24 mouse cellular contexts compared by ENCODE assay signal in the genomic region with DNA sequence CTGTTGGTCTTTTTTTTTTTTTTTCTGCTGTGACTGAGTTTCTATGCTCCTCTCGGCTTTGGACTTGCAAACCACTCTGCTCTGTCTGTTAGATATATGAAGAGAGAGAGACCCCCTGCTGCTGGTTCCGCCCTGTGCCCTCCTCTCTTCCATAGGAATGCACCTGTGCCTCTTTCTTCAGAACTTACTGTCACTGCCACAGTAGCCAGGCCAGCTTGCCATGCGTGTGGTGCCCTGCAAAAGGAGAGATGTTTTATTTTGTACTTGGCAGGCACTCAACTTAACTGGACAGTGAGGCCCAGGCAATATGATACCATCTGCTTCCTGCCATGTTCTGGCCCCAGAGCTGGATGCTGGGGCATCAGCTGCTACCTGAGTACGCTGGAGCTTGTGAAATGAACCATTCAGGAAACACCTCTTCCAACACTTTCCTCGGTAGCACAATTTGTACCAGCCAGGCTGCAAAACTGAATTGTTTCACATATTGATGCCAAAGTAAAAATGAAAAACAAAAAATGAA.
DNase-seq lines count a peak whose midpoint lies in the region; ATAC-seq and TF ChIP-seq lines count a peak whose summit lies in the region.
"Had no signal": no experiment of that assay in that cellular context is flagged by ENCODE, and none has a peak within 500 bp of the region (broad histone marks: within the 10 kb centered on the region; RNA-seq: fewer than 3 reads in every experiment).

No protein-coding gene starts in this region.

- ATAC-seq in hindbrain, embryonic 16.5 days, result peak; percentile 65
- no peak for ATAC-seq in hindbrain, embryonic 12.5 days (ENCODE audit: low FRiP score)
- no peak for ATAC-seq in liver, embryonic 11.5 days (replicated peaks; ENCODE audit: low FRiP score)
- ATAC-seq: forebrain, postnatal 0 days; intestine, postnatal 0 days; midbrain, embryonic 16.5 days had no signal

- H3K27ac ChIP-seq in hindbrain, embryonic 16.5 days (ENCODE audit: low read depth, low read length), result no peak overlapping the region
- H3K27ac ChIP-seq in hindbrain, embryonic 12.5 days, result no peak overlapping the region
- no peak overlapping the region for H3K27ac ChIP-seq in ES-E14 (ENCODE audit: insufficient read depth, low read depth, low read length, poor library complexity, severe bottlenecking)
- H3K27ac ChIP-seq in liver, embryonic 11.5 days (ENCODE audit: low read depth, low read length), result no peak overlapping the region
- H3K27ac ChIP-seq: embryonic facial prominence, embryonic 12.5 days; heart, embryonic 13.5 days; kidney, postnatal 0 days; limb, embryonic 10.5 days; macrophage; stomach, postnatal 0 days had no signal

- DNase-seq in ES-E14 (ENCODE audit: low read depth, low spot score), result no peak
- DNase-seq in brain, adult 2 months (ENCODE audit: low read depth, low spot score), result peak; percentile 69
- peak; percentile 45 to 48 for DNase-seq in cerebellum, postnatal 14 days
- no peak for DNase-seq in urinary bladder, postnatal 14 days (ENCODE audit: low spot score)
- DNase-seq in liver, embryonic 11.5 days (ENCODE audit: low spot score), result no peak
- DNase-seq: adrenal gland, postnatal 10 days; B cell, adult 2 months; forebrain, postnatal 0 days; gastrocnemius, postnatal 14 days; heart, adult 18-20 months; heart, postnatal 14 days; liver; thymus, adult 2 months had no signal

- no peaks in the 10 kb centered on the region for H3K9me3 ChIP-seq in hindbrain, embryonic 16.5 days (ENCODE audit: control insufficient read depth, low read length)
- no peaks in the 10 kb centered on the region for H3K9me3 ChIP-seq in hindbrain, embryonic 12.5 days (replicated peaks)
- H3K9me3 ChIP-seq in ES-E14 (ENCODE audit: control insufficient read depth, insufficient read depth, low read depth, low read length), result no peaks in the 10 kb centered on the region
- H3K9me3 ChIP-seq in liver, embryonic 11.5 days (ENCODE audit: control insufficient read depth, low read length), result no peaks in the 10 kb centered on the region
- H3K9me3 ChIP-seq: embryonic facial prominence, embryonic 12.5 days; heart, embryonic 13.5 days; limb, embryonic 10.5 days had no signal

- no peaks in the 10 kb centered on the region for H3K36me3 ChIP-seq in hindbrain, embryonic 16.5 days (ENCODE audit: control insufficient read depth, insufficient read depth, low read length)
- no peaks in the 10 kb centered on the region for H3K36me3 ChIP-seq in hindbrain, embryonic 12.5 days
- H3K36me3 ChIP-seq in ES-E14 (ENCODE audit: control insufficient read depth, insufficient read depth, low read length, poor library complexity, severe bottlenecking), result no peaks in the 10 kb centered on the region
- no peaks in the 10 kb centered on the region for H3K36me3 ChIP-seq in liver, embryonic 11.5 days (ENCODE audit: control insufficient read depth, insufficient read depth, low read length)
- H3K36me3 ChIP-seq: embryonic facial prominence, embryonic 12.5 days; heart, embryonic 13.5 days; limb, embryonic 10.5 days had no signal

- H3K4me1 ChIP-seq in hindbrain, embryonic 16.5 days (ENCODE audit: control insufficient read depth, insufficient read depth, low read depth, low read length), result no peaks in the 10 kb centered on the region
- no peaks in the 10 kb centered on the region for H3K4me1 ChIP-seq in hindbrain, embryonic 12.5 days
- 0 out of 4 replicates have a peak, but pooled peaks cover 0 to 2% of the 10 kb centered on the region in 2 experiments for H3K4me1 ChIP-seq in ES-E14 (ENCODE audit: control insufficient read depth in 2 of 2, insufficient read depth in 2 of 2, low read length in 2 of 2, poor library complexity in 1 of 2)
- no peaks in the 10 kb centered on the region for H3K4me1 ChIP-seq in liver, embryonic 11.5 days (replicated peaks; ENCODE audit: control insufficient read depth, insufficient read depth, low read length)
- H3K4me1 ChIP-seq: heart, embryonic 13.5 days had no signal

- no peak overlapping the region for H3K4me3 ChIP-seq in hindbrain, embryonic 16.5 days (ENCODE audit: low read length)
- H3K4me3 ChIP-seq in hindbrain, embryonic 12.5 days, result no peak overlapping the region
- no peak overlapping the region for H3K4me3 ChIP-seq in ES-E14 (ENCODE audit: insufficient read depth in 1 of 2, low read depth in 1 of 2, low read length in 2 of 2, poor library complexity in 1 of 2, severe bottlenecking in 1 of 2)
- no peak overlapping the region for H3K4me3 ChIP-seq in liver, embryonic 11.5 days (ENCODE audit: low read depth, low read length)
- H3K4me3 ChIP-seq: embryonic facial prominence, embryonic 12.5 days; heart, embryonic 13.5 days; limb, embryonic 10.5 days had no signal

- in situ Hi-C loops in ES-E14 (cut with MboI; ENCODE audit: low sequenced_read_pairs in 2 of 2, unreplicated experiment in 2 of 2), result no loop called here

- no peak overlapping the region for H3K4me2 ChIP-seq in hindbrain, embryonic 16.5 days (ENCODE audit: low read length)
- H3K4me2 ChIP-seq in hindbrain, embryonic 12.5 days (replicated peaks), result no peak overlapping the region
- no peak overlapping the region for H3K4me2 ChIP-seq in liver, embryonic 11.5 days
- H3K4me2 ChIP-seq: embryonic facial prominence, embryonic 12.5 days; heart, embryonic 13.5 days had no signal

- H3K27me3 ChIP-seq in hindbrain, embryonic 16.5 days (replicated peaks; ENCODE audit: control insufficient read depth, insufficient read depth, low read length), result no peaks in the 10 kb centered on the region
- H3K27me3 ChIP-seq in hindbrain, embryonic 12.5 days, result no peaks in the 10 kb centered on the region
- H3K27me3 ChIP-seq in liver, embryonic 11.5 days (replicated peaks; ENCODE audit: control insufficient read depth, insufficient read depth, low read length), result no peaks in the 10 kb centered on the region
- H3K27me3 ChIP-seq: CH12.LX; embryonic facial prominence, embryonic 12.5 days; heart, embryonic 13.5 days had no signal

- 59% methylated on average over 5 of the region's 5 CpGs for WGBS in hindbrain, embryonic 16.5 days
- 54% methylated on average over 5 of the region's 5 CpGs for WGBS in hindbrain, embryonic 12.5 days
- 77% methylated on average over 5 of the region's 5 CpGs for WGBS in liver, embryonic 11.5 days

- H3K9ac ChIP-seq in hindbrain, embryonic 16.5 days (ENCODE audit: low read depth, low read length), result no peak overlapping the region
- H3K9ac ChIP-seq in hindbrain, embryonic 12.5 days, result no peak overlapping the region
- H3K9ac ChIP-seq in ES-E14 (ENCODE audit: insufficient read depth, low read depth, low read length, poor library complexity, severe bottlenecking), result no peak overlapping the region
- H3K9ac ChIP-seq in liver, embryonic 11.5 days (ENCODE audit: low read depth, low read length), result no peak overlapping the region
- H3K9ac ChIP-seq: embryonic facial prominence, embryonic 12.5 days; forebrain, postnatal 0 days; heart, embryonic 13.5 days had no signal

TF ChIP-seq in ES-E14, 5 proteins besides CTCF, POLR2A, EP300 and RAD21:
- TF ChIP-seq ZNF384 (IDR thresholded peaks at IDR 0.05; ENCODE audit: low read depth, low read length), result peak; percentile 58
- no peak for TF ChIP-seq MAFK (IDR thresholded peaks at IDR 0.05; ENCODE audit: insufficient read depth, low read depth, low read length)

Comparison
In these comparisons a context has a peak if more than half of its experiments do, and no peak if none do; other contexts are left out.
1. DNase-seq: peak in brain, adult 2 months (single experiment) and cerebellum, postnatal 14 days (2 of 2); none in ES-E14 (single experiment), urinary bladder, postnatal 14 days (single experiment) and liver, embryonic 11.5 days (single experiment).